Mouse (Mus musculus) neural tube, embryonic 15.5 days (tissue): ENCODE data around the gene Cox4i1. TPM values are rescaled to one million over a fixed set of nuclear protein-coding genes. Genes with fewer than 3 reads are reported as not detected.
"Not testable (repeated sequence)": the region's sequence is repeated elsewhere in the genome, so short reads cannot be mapped to it uniquely, and the experiment has no call there.

Source experiments
- ATAC-seq: fragments of 200-750 bp; cut with Nextera tagmentation; 2 replicates; pipeline ENCODE4 v1.8.0; 2017; ENCODE audit warnings: mild to moderate bottlenecking, moderate TSS enrichment, moderate library complexity; ENCODE audit not compliant: low FRiP score
- H3K27ac ChIP-seq: fragments of 300-500 bp; sonication (generic); replicated peaks from 2 replicates; pipeline ENCODE4 v1.5.1; 2015; ENCODE audit warnings: mild to moderate bottlenecking, inconsistent platforms
- H3K27me3 ChIP-seq: fragments of 300-500 bp; sonication (generic); replicated peaks from 2 replicates; pipeline ENCODE4 v1.6.1; 2015; ENCODE audit warnings: inconsistent platforms
- H3K36me3 ChIP-seq: fragments of 300-500 bp; sonication (generic); 2 replicates; pipeline ENCODE4 v1.6.1; 2015; ENCODE audit warnings: inconsistent platforms
- H3K4me1 ChIP-seq: fragments of 300-500 bp; sonication (generic); 2 replicates; pipeline ENCODE4 v1.6.1; 2015; ENCODE audit warnings: inconsistent platforms
- H3K4me2 ChIP-seq: fragments of 300-500 bp; sonication (generic); 2 replicates; pipeline ENCODE4 v1.6.1; 2015; ENCODE audit warnings: inconsistent platforms, mild to moderate bottlenecking, moderate library complexity
- H3K4me3 ChIP-seq: fragments of 300-500 bp; sonication (generic); replicated peaks from 2 replicates; pipeline ENCODE4 v1.5.1; 2015; ENCODE audit warnings: mild to moderate bottlenecking, inconsistent platforms
- H3K9ac ChIP-seq: fragments of 300-500 bp; sonication (generic); replicated peaks from 2 replicates; pipeline ENCODE4 v1.6.1; 2015; ENCODE audit warnings: mild to moderate bottlenecking, inconsistent platforms
- H3K9me3 ChIP-seq: fragments of 300-500 bp; sonication (generic); replicated peaks from 2 replicates; pipeline ENCODE4 v1.6.1; 2016; ENCODE audit warnings: inconsistent platforms
- WGBS: fragments of 180-500 bp; shearing (Covaris S2); methylation state at CpG from one replicate; pipeline ENCODE4 v1.1.7; 2015; ENCODE audit warnings: mixed read lengths; 5-methylcytosine and 5-hydroxymethylcytosine counted together
- polyA plus RNA-seq: library from polyadenylated mRNA; unstranded; fragments of >200 nt; fragmentation: Nextera tagmentation; extraction: Ambion mirVana; gene quantifications from 2 replicates; pipeline ENCODE4 v1.2.1, GENCODE M21; 2015

Gene Cox4i1
- polyA plus RNA-seq, 1 experiment from 2014 or later, result 1,334 TPM

- Histone ChIP-seq H3K36me3 (peaks cover 11% of the 10 kb centered on the region), H3K9me3 (no peaks in the 10 kb centered on the region), H3K4me2 (peak overlapping the region; percentile 84), H3K4me3 (peak overlapping the region; percentile 76), H3K27ac (no peak overlapping the region), H3K4me1 (peaks cover 64% of the 10 kb centered on the region), H3K9ac (0 out of 2 replicates have a peak overlapping the region, but pooled peaks have one; percentile 23), H3K27me3 (no peaks in the 10 kb centered on the region)
- no peak for ATAC-seq
- WGBS, result 75% methylated on average over 3 of the region's 3 CpGs
These were observed 2.1 kb upstream of the Cox4i1 start for GRCm38 (mm10) chr8:120665726-120666455.

- Histone ChIP-seq H3K9me3 (no peaks in the 10 kb centered on the region), H3K4me1 (peaks cover 75% of the 10 kb centered on the region), H3K27ac (peak overlapping the region; percentile 89; the same call in 1 of the 2 replicates), H3K4me2 (peak overlapping the region; percentile 84), H3K27me3 (no peaks in the 10 kb centered on the region), H3K9ac (peak overlapping the region; percentile 89), H3K4me3 (peak overlapping the region; percentile 76), H3K36me3 (peaks cover 20% of the 10 kb centered on the region)
- WGBS, result 2% methylated on average over 17 of the region's 17 CpGs
- ATAC-seq, result no peak
These were observed 1.1 kb upstream of the Cox4i1 start for GRCm38 (mm10) chr8:120666807-120667470.

- Histone ChIP-seq H3K27me3 (no peaks in the 10 kb centered on the region), H3K9me3 (no peaks in the 10 kb centered on the region), H3K4me2 (peak within 1 kb of the TSS; percentile 84), H3K36me3 (peaks cover 35% of the 10 kb centered on the region), H3K4me3 (peak within 1 kb of the TSS; percentile 76), H3K9ac (peak within 1 kb of the TSS; percentile 89), H3K27ac (peak within 1 kb of the TSS; percentile 89), H3K4me1 (peaks cover 70% of the 10 kb centered on the region)
- WGBS, result under 1% methylated on average over 41 of the region's 51 CpGs
- 0 out of 2 replicates have a peak, but pooled peaks have one; percentile 0 for ATAC-seq
These were observed 418 bp downstream of the Cox4i1 start, which contains the start of gene Emc8 for GRCm38 (mm10) chr8:120668374-120668905. Emc8 (minus strand) TSS chr8:120668573.

- Histone ChIP-seq H3K27ac (no peak overlapping the region), H3K4me2 (no peak overlapping the region), H3K9ac (no peak overlapping the region), H3K36me3 (peaks cover 50% of the 10 kb centered on the region), H3K9me3 (no peaks in the 10 kb centered on the region), H3K4me3 (no peak overlapping the region), H3K27me3 (no peaks in the 10 kb centered on the region), H3K4me1 (peaks cover 39% of the 10 kb centered on the region)
- ATAC-seq, result no peak
- 38% methylated on average over 6 of the region's 6 CpGs for WGBS
These were observed 3.8 kb downstream of the Cox4i1 start for GRCm38 (mm10) chr8:120671775-120672174.

- H3K4me3 ChIP-seq, result no peak overlapping the region
- no peak overlapping the region for H3K27ac ChIP-seq
- H3K9me3 ChIP-seq, result no peaks in the 10 kb centered on the region
- H3K27me3 ChIP-seq, result no peaks in the 10 kb centered on the region
- H3K36me3 ChIP-seq, result peaks cover 50% of the 10 kb centered on the region
- WGBS, result 91% methylated on average over 16 of the region's 16 CpGs
- no peak for ATAC-seq
- no peak overlapping the region for H3K9ac ChIP-seq
- peaks cover 32% of the 10 kb centered on the region for H3K4me1 ChIP-seq
- no peak overlapping the region for H3K4me2 ChIP-seq
These were observed 4.7 kb downstream of the Cox4i1 start for GRCm38 (mm10) chr8:120672626-120673229.

GRCm38 (mm10) chr8:120673298-120673697 is 5.3 kb downstream of the Cox4i1 start:
- Histone ChIP-seq H3K4me3 (no peak overlapping the region), H3K36me3 (peaks cover 50% of the 10 kb centered on the region), H3K4me2 (no peak overlapping the region), H3K27me3 (no peaks in the 10 kb centered on the region), H3K4me1 (peaks cover 32% of the 10 kb centered on the region), H3K9ac (no peak overlapping the region), H3K9me3 (no peaks in the 10 kb centered on the region), H3K27ac (no peak overlapping the region)
- no peak for ATAC-seq
- 88% methylated on average over 7 of the region's 7 CpGs for WGBS

- Histone ChIP-seq H3K27ac (no peak overlapping the region), H3K9me3 (no peaks in the 10 kb centered on the region), H3K36me3 (peaks cover 40% of the 10 kb centered on the region), H3K27me3 (no peaks in the 10 kb centered on the region), H3K4me2 (no peak overlapping the region), H3K9ac (no peak overlapping the region), H3K4me1 (peaks cover 12% of the 10 kb centered on the region), H3K4me3 (no peak overlapping the region)
- 78% methylated on average over 8 of the region's 8 CpGs for WGBS
- no peak for ATAC-seq
These were observed 7.7 kb downstream of the Cox4i1 start for GRCm38 (mm10) chr8:120675718-120676117.

GRCm38 (mm10) chr8:120678447-120678846 is 10.4 kb downstream of the Cox4i1 start:
- no peak overlapping the region for H3K4me2 ChIP-seq
- WGBS, result 18% methylated on average over 10 of the region's 10 CpGs
- no peaks in the 10 kb centered on the region for H3K27me3 ChIP-seq
- no peak overlapping the region for H3K9ac ChIP-seq
- peak; percentile 55; the same call in 1 of the 2 replicates for ATAC-seq
- H3K4me3 ChIP-seq, result no peak overlapping the region
- no peaks in the 10 kb centered on the region for H3K4me1 ChIP-seq
- no peaks in the 10 kb centered on the region for H3K9me3 ChIP-seq
- H3K36me3 ChIP-seq, result peaks cover 14% of the 10 kb centered on the region
- H3K27ac ChIP-seq, result no peak overlapping the region

- Histone ChIP-seq H3K9me3 (no peaks in the 10 kb centered on the region), H3K27me3 (no peaks in the 10 kb centered on the region), H3K4me3 (no peak overlapping the region), H3K9ac (no peak overlapping the region), H3K27ac (no peak overlapping the region), H3K4me2 (no peak overlapping the region), H3K36me3 (0 out of 2 replicates have a peak, but pooled peaks cover 5% of the 10 kb centered on the region), H3K4me1 (no peaks in the 10 kb centered on the region)
- no peak for ATAC-seq
- WGBS, result 74% methylated on average over 11 of the region's 11 CpGs
These were observed 11.8 kb downstream of the Cox4i1 start for GRCm38 (mm10) chr8:120679629-120680387.

GRCm38 (mm10) chr8:120680405-120680804 is 12.4 kb downstream of the Cox4i1 start:
- H3K4me1 ChIP-seq, H3K27ac ChIP-seq, H3K4me3 ChIP-seq, H3K36me3 ChIP-seq, H3K9ac ChIP-seq, H3K4me2 ChIP-seq, H3K9me3 ChIP-seq, ATAC-seq, H3K27me3 ChIP-seq: not testable (repeated sequence)
- 60% methylated on average over 7 of the region's 7 CpGs for WGBS

GRCm38 (mm10) chr8:120681113-120681512 is 13.1 kb downstream of the Cox4i1 start:
- Histone ChIP-seq H3K4me2 (no peak overlapping the region), H3K27me3 (no peaks in the 10 kb centered on the region), H3K9ac (no peak overlapping the region), H3K4me1 (no peaks in the 10 kb centered on the region), H3K9me3 (no peaks in the 10 kb centered on the region), H3K27ac (no peak overlapping the region), H3K36me3 (no peaks in the 10 kb centered on the region), H3K4me3 (no peak overlapping the region)
- 81% methylated on average over 10 of the region's 10 CpGs for WGBS
- ATAC-seq, result no peak
